Mouse (Mus musculus): ENCODE data around the gene Krtap14. TPM values are rescaled to one million over a fixed set of nuclear protein-coding genes. Genes with fewer than 3 reads are reported as not detected.
A peak's percentile ranks its signal among the peaks of the same experiment; 100 is the strongest.

Gene Krtap14
- total RNA-seq (2021): not detected
- long read RNA-seq, experiment 1: 0 reads
- long read RNA-seq, experiment 2: 0 reads

- DNase-seq (ENCODE audit: low spot score): no peak
Observed at GRCm38 (mm10) chr16:88826095-88826652, at the start of gene Krtap14. Krtap14 (minus strand) TSS chr16:88826145.

GRCm38 (mm10) chr16:88874169-88874568, 48.2 kb upstream of the Krtap14 start, which contains the start of gene Krtap19-2:
Krtap19-2 (minus strand) TSS chr16:88874269.
- DNase-seq (ENCODE audit: low spot score): no peak

GRCm38 (mm10) chr16:88869311-88869710, 43.4 kb upstream of the Krtap14 start, which contains the start of gene Krtap19-1:
Krtap19-1 (minus strand) TSS chr16:88869411.
- no peak for DNase-seq (ENCODE audit: low spot score)

GRCm38 (mm10) chr16:88864887-88865407, 39.0 kb upstream of the Krtap14 start:
- no peak for DNase-seq (ENCODE audit: low spot score)

- peak; percentile 9 for DNase-seq (ENCODE audit: low spot score)
Observed at GRCm38 (mm10) chr16:88851450-88851849, 25.5 kb upstream of the Krtap14 start.

GRCm38 (mm10) chr16:88848558-88848957, 22.6 kb upstream of the Krtap14 start:
- DNase-seq (ENCODE audit: low spot score): no peak

GRCm38 (mm10) chr16:88847363-88847762, 21.4 kb upstream of the Krtap14 start:
- no peak for DNase-seq (ENCODE audit: low spot score)

GRCm38 (mm10) chr16:88826978-88827377, 1.0 kb upstream of the Krtap14 start:
- DNase-seq (ENCODE audit: low spot score): no peak

- no peak for DNase-seq (ENCODE audit: low spot score)
Observed at GRCm38 (mm10) chr16:88823736-88824135, 2.2 kb downstream of the Krtap14 start.

- peak; percentile 73 for DNase-seq (ENCODE audit: low spot score)
Observed at GRCm38 (mm10) chr16:88820066-88820465, 5.9 kb downstream of the Krtap14 start, which contains the start of gene Krtap15. Krtap15 (plus strand) TSS chr16:88820215.

GRCm38 (mm10) chr16:88811827-88812226, 14.1 kb downstream of the Krtap14 start, which contains the start of gene Gm20741:
Gm20741 (minus strand) TSS chr16:88812220.
- DNase-seq (ENCODE audit: low spot score): no peak

- no peak for DNase-seq (ENCODE audit: low spot score)
Observed at GRCm38 (mm10) chr16:88786786-88787185, 39.2 kb downstream of the Krtap14 start.

- no peak for DNase-seq (ENCODE audit: low spot score)
Observed at GRCm38 (mm10) chr16:88777596-88777995, 48.3 kb downstream of the Krtap14 start, which contains the start of gene Gm5965. Gm5965 (plus strand) TSS chr16:88777896.

- DNase-seq (ENCODE audit: low spot score): no peak
Observed at GRCm38 (mm10) chr16:88774106-88774505, 51.8 kb downstream of the Krtap14 start, which contains the start of gene 2310057N15Rik. 2310057N15Rik (minus strand) TSS chr16:88774206.

Other genes with a start within 250 kb of the Krtap14 start
- not detected for gene Krtap24-1, start 213.9 kb downstream of the Krtap14 start, total RNA-seq (2021)
- gene 2310079G19Rik, start 198.5 kb downstream of the Krtap14 start, total RNA-seq (2021): not detected
- gene Krtap26-1, start 178.3 kb downstream of the Krtap14 start, total RNA-seq (2021): not detected
- gene Krtap27-1, start 154.5 kb downstream of the Krtap14 start, total RNA-seq (2021): not detected
- gene 2310061N02Rik, start 118.2 kb downstream of the Krtap14 start, total RNA-seq (2021): not detected
- gene Krtap13-1, start 97.3 kb downstream of the Krtap14 start, total RNA-seq (2021): not detected
- not detected for gene Krtap13, start 74.5 kb downstream of the Krtap14 start, total RNA-seq (2021)
- not detected for gene 2310034C09Rik, start 67.3 kb downstream of the Krtap14 start, total RNA-seq (2021)
- not detected for gene 2310057N15Rik, start 51.9 kb downstream of the Krtap14 start, total RNA-seq (2021)
- not detected for gene Gm5965, start 48.2 kb downstream of the Krtap14 start, total RNA-seq (2021)
- not detected for gene Gm20741, start 13.9 kb downstream of the Krtap14 start, total RNA-seq (2021)
- under 1 TPM in 1 of 2 experiments, not detected in 1; 0.66 TPM for gene Krtap15, start 5.9 kb downstream of the Krtap14 start, total RNA-seq (2021)
- not detected for gene Krtap19-1, start 43.3 kb upstream of the Krtap14 start, total RNA-seq (2021)
- gene Krtap19-2, start 48.1 kb upstream of the Krtap14 start, total RNA-seq (2021): not detected
- not detected for gene Krtap19-3, start 51.9 kb upstream of the Krtap14 start, total RNA-seq (2021)
- not detected for gene Krtap19-4, start 58.9 kb upstream of the Krtap14 start, total RNA-seq (2021)
- gene Krtap19-5, start 70.3 kb upstream of the Krtap14 start, total RNA-seq (2021): under 1 TPM in 1 of 2 experiments, not detected in 1; 0.53 TPM
- gene Krtap19-9b, start 106.1 kb upstream of the Krtap14 start, total RNA-seq (2021): not detected
- not detected for gene Krtap16-3, start 136.7 kb upstream of the Krtap14 start, total RNA-seq (2021)
- not detected for gene Krtap22-2, start 184.6 kb upstream of the Krtap14 start, total RNA-seq (2021)
- gene Gm10229, start 189.1 kb upstream of the Krtap14 start, total RNA-seq (2021): not detected
- not detected for gene Krtap6-1, start 205.6 kb upstream of the Krtap14 start, total RNA-seq (2021)
- not detected for gene Gm10228, start 215.3 kb upstream of the Krtap14 start, total RNA-seq (2021)
- gene Krtap6-5, start 221.7 kb upstream of the Krtap14 start, total RNA-seq (2021): not detected
- not detected for gene 1110025L11Rik, start 237.9 kb upstream of the Krtap14 start, total RNA-seq (2021)

Data from gastrocnemius, adult 18-20 months (tissue).